Mouse (Mus musculus) midbrain, embryonic 16.5 days (tissue): ENCODE measurements around the gene Rd3. TPM values are rescaled to one million over a fixed set of nuclear protein-coding genes. Genes with fewer than 3 reads are reported as not detected.

Source experiments
- ATAC-seq: fragments of 200-750 bp; cut with Nextera tagmentation; 2 replicates; pipeline ENCODE4 v1.8.0; 2017; ENCODE audit warnings: moderate TSS enrichment
- H3K27ac ChIP-seq: fragments of 300-500 bp; sonication (generic); 2 replicates; pipeline ENCODE4 v1.5.1; 2014; ENCODE audit warnings: mild to moderate bottlenecking, low read length, mixed read lengths
- H3K27me3 ChIP-seq: fragments of 300-500 bp; sonication (generic); 2 replicates; pipeline ENCODE4 v1.6.1; 2014; ENCODE audit warnings: low read depth, low read length, mixed read lengths; ENCODE audit not compliant: control insufficient read depth, insufficient read depth
- H3K36me3 ChIP-seq: fragments of 300-500 bp; sonication (generic); 2 replicates; pipeline ENCODE4 v1.6.1; 2014; ENCODE audit warnings: mild to moderate bottlenecking, low read length, moderate library complexity, mixed read lengths; ENCODE audit not compliant: control insufficient read depth, insufficient read depth
- H3K4me1 ChIP-seq: fragments of 300-500 bp; sonication (generic); 2 replicates; pipeline ENCODE4 v1.6.1; 2014; ENCODE audit warnings: mild to moderate bottlenecking, low read length, mixed read lengths; ENCODE audit not compliant: control insufficient read depth, insufficient read depth
- H3K4me2 ChIP-seq: fragments of 300-500 bp; sonication (generic); 2 replicates; pipeline ENCODE4 v1.6.1; 2014; ENCODE audit warnings: mild to moderate bottlenecking, low read length, mixed read lengths
- H3K4me3 ChIP-seq: fragments of 300-500 bp; sonication (generic); 2 replicates; pipeline ENCODE4 v1.5.1; 2014; ENCODE audit warnings: low read depth, mild to moderate bottlenecking, low read length, moderate library complexity, mixed read lengths
- H3K9ac ChIP-seq: fragments of 300-500 bp; sonication (generic); 2 replicates; pipeline ENCODE4 v1.6.1; 2014; ENCODE audit warnings: low read depth, low read length, mixed read lengths
- H3K9me3 ChIP-seq: fragments of 300-500 bp; sonication (generic); replicated peaks from 2 replicates; pipeline ENCODE4 v1.6.1; 2014; ENCODE audit warnings: mild to moderate bottlenecking, low read length, mixed read lengths; ENCODE audit not compliant: control insufficient read depth, poor library complexity, severe bottlenecking
- WGBS: fragments of 180-500 bp; shearing (Covaris S2); extraction: QIAGEN DNeasy Blood & Tissue Kit; methylation state at CpG from one replicate; pipeline ENCODE4 v1.1.7; 2014; 5-methylcytosine and 5-hydroxymethylcytosine counted together
- microRNA-seq: library from miRNA; unstranded; fragments of <30 nt; microRNA quantifications from one replicate; pipeline ENCODE4, GENCODE M21; 2017
- polyA plus RNA-seq: library from polyadenylated mRNA; unstranded; fragments of >200 nt; fragmentation: Nextera tagmentation; extraction: Ambion mirVana; gene quantifications from 2 replicates; pipeline ENCODE4 v1.2.1, GENCODE M21; 2015

The Rd3 gene
- polyA plus RNA-seq, 1 experiment from 2014 or later: 3.0 TPM

DNA sequence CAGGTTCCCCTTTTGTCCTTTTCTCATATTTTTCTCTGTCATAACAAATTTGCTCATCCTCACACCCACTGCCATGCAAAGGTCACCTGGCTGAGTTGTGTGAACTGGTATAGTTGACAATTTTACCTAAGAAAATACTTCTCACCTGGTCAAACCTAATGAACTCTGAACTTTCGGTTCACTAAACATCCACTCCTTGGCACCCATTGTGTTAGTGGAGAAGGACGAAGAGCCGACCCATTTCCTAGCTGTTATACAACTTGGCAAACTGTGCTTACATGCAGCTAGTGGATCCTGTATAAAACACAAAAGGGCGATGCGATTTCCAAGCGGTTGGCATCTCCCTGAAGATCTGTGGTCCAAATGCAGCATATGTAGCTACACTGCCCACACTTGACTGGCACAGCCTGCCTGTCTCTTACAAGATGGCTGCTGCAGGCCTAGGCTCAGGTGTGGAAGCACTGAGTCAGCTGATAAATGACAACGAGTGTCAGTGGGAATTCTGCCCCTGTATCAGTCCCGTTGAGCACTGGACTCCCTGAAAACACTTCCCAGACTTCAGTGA is 19.5 kb downstream of the Rd3 start:
- 92% methylated on average over 8 of the region's 8 CpGs for WGBS
- H3K36me3 ChIP-seq: no peaks in the 10 kb centered on the region
- no peak for ATAC-seq

GRCm38 (mm10) chr1:191999022-191999421 is 21.9 kb downstream of the Rd3 start:
- H3K36me3 ChIP-seq: no peaks in the 10 kb centered on the region
- H3K4me2 ChIP-seq: no peak overlapping the region
- H3K9ac ChIP-seq: no peak overlapping the region
- no peaks in the 10 kb centered on the region for H3K9me3 ChIP-seq
- no peak overlapping the region for H3K4me3 ChIP-seq
- no peak for ATAC-seq
- no peak overlapping the region for H3K27ac ChIP-seq
- H3K27me3 ChIP-seq: no peaks in the 10 kb centered on the region
- H3K4me1 ChIP-seq: no peaks in the 10 kb centered on the region

More for the DNA sequence above, 19.5 kb downstream of the Rd3 start:
- Histone ChIP-seq H3K4me3 (no peak overlapping the region), H3K4me2 (no peak overlapping the region), H3K9ac (no peak overlapping the region), H3K4me1 (no peaks in the 10 kb centered on the region), H3K27ac (no peak overlapping the region), H3K9me3 (no peaks in the 10 kb centered on the region), H3K27me3 (no peaks in the 10 kb centered on the region)

Small RNAs within 50 kb of the gene (microRNA-seq; reads per million reads assigned to microRNA genes)
- gene Mir3473c: not detected

Other genes starting within 250 kb of the Rd3 start
- 4.7 and 6.0 TPM in 2 replicates for gene Nek2, start 155.9 kb upstream of the Rd3 start, polyA plus RNA-seq
- gene Slc30a1, start 70.6 kb upstream of the Rd3 start, polyA plus RNA-seq: 2.3 and 2.8 TPM in 2 replicates
- 1.6 and 2.7 TPM in 2 replicates for gene Traf5, start 115.2 kb downstream of the Rd3 start, polyA plus RNA-seq
- gene Rcor3, start 160.7 kb downstream of the Rd3 start, polyA plus RNA-seq: 36.3 and 40.4 TPM in 2 replicates
- gene Kcnh1, start 213.4 kb downstream of the Rd3 start, polyA plus RNA-seq: 2.9 and 3.0 TPM in 2 replicates